Mouse (Mus musculus) heart, embryonic 13.5 days (tissue): Measurements from ENCODE around the gene Nmt1. TPM values are rescaled to one million over a fixed set of nuclear protein-coding genes. Genes with fewer than 3 reads are reported as not detected.

ENCODE experiments used
- ATAC-seq: fragments of 200-750 bp; cut with Nextera tagmentation; 2 replicates; pipeline ENCODE4 v1.8.0; 2017; ENCODE audit warnings: moderate TSS enrichment; ENCODE audit not compliant: insufficient number of reproducible peaks, low FRiP score, low TSS enrichment; ENCODE audit errors: extremely low read depth
- H3K27ac ChIP-seq: fragments of 300-500 bp; sonication (generic); replicated peaks from 2 replicates; pipeline ENCODE4 v1.5.1; 2015; ENCODE audit warnings: moderate library complexity, mild to moderate bottlenecking, inconsistent platforms
- H3K27me3 ChIP-seq: fragments of 300-500 bp; sonication (generic); replicated peaks from 2 replicates; pipeline ENCODE4 v1.6.1; 2015; ENCODE audit warnings: mild to moderate bottlenecking, inconsistent platforms
- H3K36me3 ChIP-seq: fragments of 300-500 bp; sonication (generic); 2 replicates; pipeline ENCODE4 v1.6.1; 2015; ENCODE audit warnings: mild to moderate bottlenecking, inconsistent platforms
- H3K4me1 ChIP-seq: fragments of 300-500 bp; sonication (generic); 2 replicates; pipeline ENCODE4 v1.6.1; 2015; ENCODE audit warnings: inconsistent platforms
- H3K4me2 ChIP-seq: fragments of 300-500 bp; sonication (generic); 2 replicates; pipeline ENCODE4 v1.6.1; 2015; ENCODE audit warnings: inconsistent platforms, mild to moderate bottlenecking, moderate library complexity
- H3K4me3 ChIP-seq: fragments of 300-500 bp; sonication (generic); 2 replicates; pipeline ENCODE4 v1.5.1; 2015; ENCODE audit warnings: moderate library complexity, mild to moderate bottlenecking, inconsistent platforms
- H3K9ac ChIP-seq: fragments of 300-500 bp; sonication (generic); 2 replicates; pipeline ENCODE4 v1.6.1; 2015; ENCODE audit warnings: inconsistent platforms, mild to moderate bottlenecking, moderate library complexity
- H3K9me3 ChIP-seq: fragments of 300-500 bp; sonication (generic); 2 replicates; pipeline ENCODE4 v1.6.1; 2016; ENCODE audit warnings: inconsistent platforms
- WGBS: fragments of 180-500 bp; shearing (Covaris S2); methylation state at CpG from one replicate; pipeline ENCODE4 v1.1.7; 2015; ENCODE audit warnings: mixed read lengths; 5-methylcytosine and 5-hydroxymethylcytosine counted together
- polyA plus RNA-seq: library from polyadenylated mRNA; unstranded; fragments of >200 nt; fragmentation: Nextera tagmentation; extraction: Ambion mirVana; gene quantifications from 2 replicates; pipeline ENCODE4 v1.2.1, GENCODE M21; 2015

The Nmt1 gene
- polyA plus RNA-seq, 1 experiment from 2014 or later: 39.7 TPM

GRCm38 (mm10) chr11:103101866-103102501, 74.0 kb downstream of the Nmt1 start:
- peaks cover 3% of the 10 kb centered on the region; the same call in 1 of the 2 replicates for H3K36me3 ChIP-seq
- peak overlapping the region; percentile 41 for H3K27ac ChIP-seq
- H3K4me3 ChIP-seq: peak overlapping the region; percentile 65
- H3K9ac ChIP-seq: peak overlapping the region; percentile 82
- peaks cover 28% of the 10 kb centered on the region for H3K27me3 ChIP-seq
- peaks cover 70% of the 10 kb centered on the region for H3K4me1 ChIP-seq
- H3K9me3 ChIP-seq: no peaks in the 10 kb centered on the region
- 2% methylated on average over 30 of the region's 30 CpGs for WGBS
- H3K4me2 ChIP-seq: peak overlapping the region; percentile 93
- no peak for ATAC-seq

- H3K4me1 ChIP-seq: peaks cover 62% of the 10 kb centered on the region
- peak overlapping the region; percentile 82 for H3K9ac ChIP-seq
- H3K4me3 ChIP-seq: peak overlapping the region; percentile 65
- peaks cover 4% of the 10 kb centered on the region; the same call in 1 of the 2 replicates for H3K36me3 ChIP-seq
- under 1% methylated on average over 35 of the region's 35 CpGs for WGBS
- peak overlapping the region; percentile 41; the same call in 1 of the 2 replicates for H3K27ac ChIP-seq
- H3K9me3 ChIP-seq: no peaks in the 10 kb centered on the region
- H3K27me3 ChIP-seq: peaks cover 28% of the 10 kb centered on the region
- ATAC-seq: peak; percentile 83
- peak overlapping the region; percentile 93 for H3K4me2 ChIP-seq
Measured at GRCm38 (mm10) chr11:103102725-103103349, 74.8 kb downstream of the Nmt1 start.

- no peak overlapping the region for H3K27ac ChIP-seq
- WGBS: 54% methylated on average over 8 of the region's 8 CpGs
- H3K27me3 ChIP-seq: peaks cover 28% of the 10 kb centered on the region
- peaks cover 54% of the 10 kb centered on the region for H3K4me1 ChIP-seq
- peak overlapping the region; percentile 65 for H3K4me3 ChIP-seq
- H3K36me3 ChIP-seq: peaks cover 6% of the 10 kb centered on the region; the same call in 1 of the 2 replicates
- no peaks in the 10 kb centered on the region for H3K9me3 ChIP-seq
- ATAC-seq: no peak
- H3K4me2 ChIP-seq: peak overlapping the region; percentile 93
- peak overlapping the region; percentile 78 for H3K9ac ChIP-seq
Measured at GRCm38 (mm10) chr11:103103621-103104020, 75.6 kb downstream of the Nmt1 start.

GRCm38 (mm10) chr11:103104469-103104868, 76.5 kb downstream of the Nmt1 start:
- H3K9ac ChIP-seq: no peak overlapping the region
- peaks cover 6% of the 10 kb centered on the region; the same call in 1 of the 2 replicates for H3K36me3 ChIP-seq
- H3K27ac ChIP-seq: no peak overlapping the region
- H3K27me3 ChIP-seq: peaks cover 28% of the 10 kb centered on the region
- H3K9me3 ChIP-seq: no peaks in the 10 kb centered on the region
- peak overlapping the region; percentile 65 for H3K4me3 ChIP-seq
- H3K4me2 ChIP-seq: peak overlapping the region; percentile 93
- peaks cover 45% of the 10 kb centered on the region for H3K4me1 ChIP-seq
- WGBS: 66% methylated on average over 7 of the region's 7 CpGs
- ATAC-seq: no peak

- 52% methylated on average over 13 of the region's 14 CpGs for WGBS
- ATAC-seq: no peak
- no peak overlapping the region for H3K27ac ChIP-seq
- peak overlapping the region; percentile 54 for H3K9ac ChIP-seq
- H3K4me2 ChIP-seq: peak overlapping the region; percentile 93
- H3K27me3 ChIP-seq: peaks cover 22% of the 10 kb centered on the region
- no peaks in the 10 kb centered on the region for H3K9me3 ChIP-seq
- H3K4me1 ChIP-seq: peaks cover 37% of the 10 kb centered on the region
- peaks cover 6% of the 10 kb centered on the region; the same call in 1 of the 2 replicates for H3K36me3 ChIP-seq
- H3K4me3 ChIP-seq: peak overlapping the region; percentile 1; the same call in 1 of the 2 replicates
Measured at GRCm38 (mm10) chr11:103105180-103105725, 77.3 kb downstream of the Nmt1 start.

GRCm38 (mm10) chr11:103105810-103106209, 77.8 kb downstream of the Nmt1 start:
- 83% methylated on average over 6 of the region's 6 CpGs for WGBS
- peaks cover 32% of the 10 kb centered on the region for H3K4me1 ChIP-seq
- no peak overlapping the region for H3K4me3 ChIP-seq
- peaks cover 6% of the 10 kb centered on the region; the same call in 1 of the 2 replicates for H3K36me3 ChIP-seq
- H3K27ac ChIP-seq: no peak overlapping the region
- H3K27me3 ChIP-seq: peaks cover 21% of the 10 kb centered on the region
- no peak overlapping the region; the same call in 1 of the 2 replicates for H3K9ac ChIP-seq
- no peaks in the 10 kb centered on the region for H3K9me3 ChIP-seq
- H3K4me2 ChIP-seq: peak overlapping the region; percentile 93; the same call in 1 of the 2 replicates
- ATAC-seq: no peak

DNA sequence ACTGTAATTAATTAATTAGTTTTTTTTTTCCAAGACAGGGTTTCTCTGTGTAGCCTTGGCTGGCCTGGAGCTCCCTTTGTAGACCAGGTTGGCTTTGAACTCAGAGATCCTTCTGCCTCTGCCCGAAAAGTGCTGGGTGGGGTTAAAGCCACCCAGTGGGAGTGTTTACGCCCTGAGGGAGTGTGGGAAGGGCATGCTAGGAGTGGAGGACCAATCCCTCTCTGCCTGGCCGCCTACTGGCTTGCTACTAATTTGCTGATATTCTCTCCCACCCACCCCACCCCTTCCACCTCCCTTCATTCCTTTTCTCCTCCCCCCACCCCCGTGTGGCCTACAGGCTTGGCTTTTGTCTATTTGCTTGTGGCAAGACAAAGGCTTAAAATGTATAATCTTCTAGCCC, 78.4 kb downstream of the Nmt1 start:
- Histone ChIP-seq H3K9me3 (no peaks in the 10 kb centered on the region), H3K4me2 (no peak overlapping the region), H3K4me3 (no peak overlapping the region), H3K27me3 (peaks cover 19% of the 10 kb centered on the region), H3K9ac (no peak overlapping the region), H3K4me1 (peaks cover 32% of the 10 kb centered on the region), H3K27ac (no peak overlapping the region), H3K36me3 (peaks cover 6% of the 10 kb centered on the region; the same call in 1 of the 2 replicates)
- 68% methylated on average over 4 of the region's 4 CpGs for WGBS
- ATAC-seq: no peak

DNA sequence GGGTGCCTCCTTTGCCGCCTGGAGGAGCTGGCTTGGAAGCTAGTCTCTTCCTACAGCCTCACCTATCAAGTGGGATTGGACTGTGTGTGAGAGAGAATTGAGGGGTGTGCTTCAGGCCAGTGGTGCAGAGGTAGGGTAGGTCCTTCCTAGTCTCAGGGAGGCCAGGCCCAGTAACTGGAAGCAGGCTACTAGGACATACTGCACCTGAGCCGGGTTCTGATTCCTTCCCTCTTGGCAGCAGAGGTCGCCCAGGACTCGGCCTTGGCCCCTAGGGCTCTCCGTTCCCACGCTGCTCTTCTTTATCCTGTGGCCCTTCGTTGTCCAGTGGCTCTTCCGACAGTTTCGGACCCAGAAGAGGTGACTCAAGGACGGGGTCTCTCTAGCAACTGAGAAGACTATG, 83.3 kb downstream of the Nmt1 start:
- Histone ChIP-seq H3K4me2 (peak overlapping the region; percentile 74), H3K4me1 (peaks cover 29% of the 10 kb centered on the region), H3K27ac (peak overlapping the region; percentile 63), H3K27me3 (peaks cover 3% of the 10 kb centered on the region; the same call in 1 of the 2 replicates), H3K36me3 (peaks cover 3% of the 10 kb centered on the region; the same call in 1 of the 2 replicates), H3K4me3 (peak overlapping the region; percentile 55), H3K9ac (peak overlapping the region; percentile 77), H3K9me3 (no peaks in the 10 kb centered on the region)
- no peak for ATAC-seq
- WGBS: 17% methylated on average over 10 of the region's 10 CpGs

DNA sequence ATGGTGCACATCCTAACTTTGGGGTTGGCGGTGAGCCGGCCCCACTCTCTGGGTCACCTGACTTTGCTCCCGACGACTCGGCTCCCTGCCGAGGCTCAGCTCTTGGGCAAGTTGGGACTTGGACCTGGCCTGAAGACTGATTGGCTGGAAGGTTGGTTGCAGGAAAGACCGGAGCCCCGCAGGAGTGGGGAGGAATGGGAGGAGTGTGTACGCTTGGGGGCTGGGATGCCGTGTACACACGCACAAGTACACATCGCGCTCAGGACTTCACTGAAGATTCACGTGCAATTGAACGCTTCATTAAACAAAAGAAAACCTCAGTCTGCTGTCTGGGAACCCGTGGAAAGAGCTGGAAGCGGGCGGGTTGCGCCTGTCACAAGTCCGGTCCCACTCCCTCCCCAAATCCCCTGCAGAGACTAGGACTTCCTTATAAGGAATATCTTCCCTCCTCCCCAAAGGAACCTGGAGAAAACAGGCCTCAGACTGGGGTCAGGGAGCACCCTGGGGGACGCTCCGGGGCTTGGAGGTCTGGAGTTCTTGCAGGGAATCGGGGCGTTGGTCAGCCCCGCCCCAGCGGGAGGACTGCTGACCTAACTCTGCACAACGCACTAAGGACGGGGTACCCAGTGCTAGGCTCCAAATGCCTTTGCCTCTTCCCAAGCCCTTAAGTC, 84.0 kb downstream of the Nmt1 start:
- Histone ChIP-seq H3K36me3 (peaks cover 3% of the 10 kb centered on the region; the same call in 1 of the 2 replicates), H3K9me3 (no peaks in the 10 kb centered on the region), H3K4me3 (peak overlapping the region; percentile 55), H3K27ac (peak overlapping the region; percentile 63), H3K4me1 (peaks cover 29% of the 10 kb centered on the region), H3K4me2 (peak overlapping the region; percentile 74), H3K27me3 (peaks cover 3% of the 10 kb centered on the region; the same call in 1 of the 2 replicates), H3K9ac (peak overlapping the region; percentile 77)
- WGBS: 1% methylated on average over 28 of the region's 28 CpGs
- ATAC-seq: no peak

- Histone ChIP-seq H3K9ac (peak overlapping the region; percentile 77), H3K4me2 (peak overlapping the region; percentile 74), H3K36me3 (peaks cover 3% of the 10 kb centered on the region; the same call in 1 of the 2 replicates), H3K4me1 (peaks cover 29% of the 10 kb centered on the region), H3K4me3 (peak overlapping the region; percentile 55), H3K27ac (peak overlapping the region; percentile 63), H3K9me3 (no peaks in the 10 kb centered on the region), H3K27me3 (peaks cover 3% of the 10 kb centered on the region; the same call in 1 of the 2 replicates)
- WGBS: 22% methylated on average over 9 of the region's 9 CpGs
- ATAC-seq: no peak
Measured at GRCm38 (mm10) chr11:103112552-103112912, 84.5 kb downstream of the Nmt1 start.

GRCm38 (mm10) chr11:103113005-103113404, 85.0 kb downstream of the Nmt1 start:
- Histone ChIP-seq H3K36me3 (0 out of 2 replicates have a peak, but pooled peaks cover under 1% of the 10 kb centered on the region), H3K4me2 (peak overlapping the region; percentile 74)
- 42% methylated on average over 12 of the region's 12 CpGs for WGBS

More at GRCm38 (mm10) chr11:103113005-103113404, 85.0 kb downstream of the Nmt1 start:
- H3K27me3 ChIP-seq: peaks cover 3% of the 10 kb centered on the region; the same call in 1 of the 2 replicates
- no peaks in the 10 kb centered on the region for H3K9me3 ChIP-seq
- H3K4me3 ChIP-seq: no peak overlapping the region
- H3K4me1 ChIP-seq: peaks cover 30% of the 10 kb centered on the region
- no peak for ATAC-seq
- H3K9ac ChIP-seq: peak overlapping the region; percentile 77
- H3K27ac ChIP-seq: peak overlapping the region; percentile 63
